Mouse (Mus musculus) right cerebral cortex, adult 18-20 months (tissue): ENCODE data around the gene Drp2.

Experiments
- DNase-seq: peaks from one replicate; pipeline ENCODE4 v3.0.0; 2022; ENCODE audit warnings: mixed read lengths

Gene Drp2

GRCm38 (mm10) chrX:134403863-134404583 lies at the start of gene Drp2:
Gene Drp2, plus strand, starts transcription at chrX:134404551.
- no peak for DNase-seq

GRCm38 (mm10) chrX:134359336-134359735 lies 45.0 kb upstream of the Drp2 start:
- DNase-seq: no peak

DNA sequence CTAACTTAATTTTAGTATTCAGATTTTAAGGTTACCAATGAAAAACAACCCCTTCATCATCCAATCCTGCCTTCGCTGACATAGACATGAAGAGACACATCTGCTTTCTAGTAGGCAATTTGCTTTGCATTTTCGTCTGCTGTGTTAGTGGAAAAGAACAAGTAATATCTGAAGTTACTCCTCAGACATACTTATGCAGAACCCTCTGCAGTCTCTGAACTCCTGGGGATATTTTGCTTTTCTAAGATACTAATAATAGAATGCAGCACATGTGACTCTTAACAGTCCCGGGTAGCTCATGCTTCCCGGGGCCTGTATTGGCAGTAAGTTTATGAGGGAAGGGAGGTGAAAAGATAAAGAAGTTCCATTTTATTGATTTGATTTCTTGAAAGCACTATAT lies 42.2 kb upstream of the Drp2 start:
- DNase-seq: no peak

DNA sequence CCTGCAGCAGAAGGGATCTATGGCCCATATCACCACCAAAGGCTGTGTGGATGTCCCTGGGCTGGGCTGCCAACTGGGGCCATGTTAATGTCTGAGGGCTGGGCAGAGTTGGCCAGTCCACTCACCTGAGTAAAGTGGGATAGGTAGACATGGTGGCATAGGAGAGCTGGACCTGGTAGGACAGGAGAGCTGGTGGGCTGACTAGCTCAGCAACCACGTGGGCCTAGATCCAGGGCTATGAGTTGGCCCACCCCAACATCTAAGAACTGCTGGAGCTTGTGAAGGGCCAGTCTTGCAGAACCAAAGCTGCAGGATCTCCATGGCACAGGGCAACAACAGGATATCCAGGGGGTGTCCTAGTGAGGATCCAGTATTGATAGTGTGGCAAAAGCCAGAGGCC lies 38.9 kb upstream of the Drp2 start:
- DNase-seq: no peak

GRCm38 (mm10) chrX:134366547-134366946 lies 37.8 kb upstream of the Drp2 start:
- DNase-seq: no peak

DNA sequence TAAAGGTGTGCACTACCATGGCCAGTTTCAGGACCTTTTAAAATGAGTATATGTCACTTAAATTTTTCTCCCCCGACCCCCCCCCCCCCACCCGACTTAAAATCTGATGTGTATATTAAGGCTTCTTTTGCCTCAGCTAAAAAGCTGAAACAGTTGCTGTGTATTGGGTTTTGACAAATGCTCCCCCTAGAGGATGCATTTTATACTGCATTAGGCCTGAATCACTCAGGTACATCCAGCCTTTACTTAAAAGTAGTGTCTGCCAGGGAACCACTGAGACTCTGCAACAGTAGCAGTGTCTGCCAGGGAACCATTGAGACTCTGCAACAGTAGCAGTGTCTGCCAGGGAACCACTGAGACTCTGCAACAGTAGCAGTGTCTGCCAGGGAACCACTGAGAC lies 33.1 kb upstream of the Drp2 start:
- no peak for DNase-seq

DNA sequence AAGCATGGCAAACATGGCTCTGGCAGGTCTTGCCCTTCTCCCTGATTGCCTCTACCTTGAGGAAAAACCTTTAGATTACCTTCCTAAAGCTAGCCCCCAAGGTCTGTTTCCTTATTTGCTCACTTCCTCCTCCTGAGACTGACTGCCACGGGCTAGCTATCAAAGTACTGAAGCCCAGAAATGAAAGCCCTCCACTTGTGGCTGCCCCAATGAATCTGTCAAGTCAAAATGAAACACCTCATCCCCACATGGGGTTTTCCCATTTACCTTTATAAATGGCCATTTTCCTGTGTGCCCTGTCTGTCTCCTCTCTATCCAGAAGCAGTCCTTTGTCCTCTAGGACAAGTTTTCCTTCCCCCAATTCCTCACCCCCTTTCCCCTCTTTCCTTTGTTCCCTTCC lies 30.2 kb upstream of the Drp2 start:
- DNase-seq: no peak

- no peak for DNase-seq
These were observed 19.5 kb upstream of the Drp2 start for GRCm38 (mm10) chrX:134384896-134385295.

- no peak for DNase-seq
These were observed 5.4 kb upstream of the Drp2 start for GRCm38 (mm10) chrX:134398972-134399371.

DNA sequence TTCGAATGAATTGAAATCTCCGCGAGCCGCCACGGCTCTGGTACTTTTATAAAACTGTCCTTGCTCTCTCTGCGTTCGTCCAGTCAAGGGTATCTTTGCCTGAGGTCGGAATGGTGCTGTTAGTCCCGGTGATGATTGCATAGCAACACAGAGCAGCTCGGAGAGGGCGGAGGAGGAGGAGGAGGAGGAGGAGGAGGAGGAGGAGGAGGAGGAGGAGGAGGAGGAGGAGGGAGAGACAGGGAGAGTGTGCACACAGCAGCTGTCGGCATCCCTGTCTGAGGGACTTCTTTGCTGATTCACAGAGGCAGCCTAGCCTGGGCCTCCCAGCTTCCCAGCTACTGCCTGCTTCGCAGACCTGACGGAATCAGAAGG lies 219 bp downstream of the Drp2 start:
- peak; percentile 42 for DNase-seq

GRCm38 (mm10) chrX:134409354-134409900 lies 5.1 kb downstream of the Drp2 start:
- DNase-seq: no peak

DNA sequence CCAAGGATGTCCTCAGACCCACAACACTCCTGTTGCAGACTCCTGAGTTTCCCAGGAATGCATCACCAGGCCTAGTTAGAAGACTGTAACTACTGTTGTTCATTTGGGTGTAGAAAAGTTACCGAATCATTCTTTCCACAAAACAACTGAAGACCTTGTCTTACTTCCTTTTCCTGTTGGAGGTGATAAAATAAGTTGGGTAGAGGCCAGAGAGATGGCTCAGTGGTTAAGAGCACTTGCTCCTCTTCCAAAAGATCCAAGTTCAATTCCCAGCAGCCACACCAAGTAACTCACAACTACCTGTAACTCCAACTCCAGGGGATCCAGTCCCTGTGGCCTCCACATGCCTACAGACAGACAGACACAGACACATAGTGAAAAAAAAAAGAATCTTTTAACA lies 7.7 kb downstream of the Drp2 start:
- no peak for DNase-seq

DNA sequence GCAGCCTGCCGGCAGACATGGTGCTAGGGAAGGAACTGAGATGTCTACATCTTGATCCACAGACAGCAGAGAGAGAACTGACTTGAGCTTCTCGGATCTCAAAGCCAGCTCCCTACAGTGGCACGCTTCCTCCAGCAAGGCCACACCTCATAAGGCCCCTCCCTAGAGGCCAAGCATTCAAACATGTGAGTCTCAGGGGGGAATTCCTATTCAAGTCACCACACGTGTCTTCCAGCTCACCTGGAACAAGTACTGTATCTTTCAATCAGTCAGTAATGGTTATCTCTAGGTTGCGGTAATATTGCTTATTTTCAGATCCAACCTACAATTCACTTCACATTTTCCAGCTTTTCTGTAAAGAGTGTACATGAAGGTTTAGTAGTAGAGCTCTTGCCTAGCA lies 15.7 kb downstream of the Drp2 start:
- DNase-seq: no peak

DNA sequence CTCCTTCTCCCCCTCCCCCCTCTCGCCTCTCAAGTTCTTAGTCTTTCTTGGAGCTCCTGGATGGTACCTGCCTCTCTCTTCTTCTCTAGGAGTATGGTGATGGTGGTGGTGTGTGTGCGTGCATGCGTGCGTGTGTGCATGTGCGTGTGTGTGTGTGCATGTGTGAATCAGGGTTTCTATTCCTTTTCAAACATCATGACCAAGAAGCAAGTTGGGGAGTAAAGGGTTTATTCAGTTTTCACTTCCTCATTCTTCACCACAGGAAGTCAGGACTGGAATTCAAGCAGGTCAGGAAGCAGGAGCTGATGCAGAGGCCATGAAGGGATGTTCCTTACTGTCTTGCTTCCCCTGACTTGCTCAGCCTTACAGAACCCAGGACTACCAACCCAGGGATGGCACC lies 19.9 kb downstream of the Drp2 start:
- no peak for DNase-seq

- DNase-seq: peak; percentile 31
These were observed 21.4 kb downstream of the Drp2 start for GRCm38 (mm10) chrX:134425798-134426197.

GRCm38 (mm10) chrX:134426819-134427218 lies 22.5 kb downstream of the Drp2 start:
- no peak for DNase-seq

- DNase-seq: no peak
These were observed 23.0 kb downstream of the Drp2 start for GRCm38 (mm10) chrX:134427307-134427706.

- DNase-seq: no peak
These were observed 70.8 kb downstream of the Drp2 start for GRCm38 (mm10) chrX:134474988-134475710.

- DNase-seq: no peak
These were observed 71.9 kb downstream of the Drp2 start, which contains the start of gene Taf7l for GRCm38 (mm10) chrX:134476290-134476689. Gene Taf7l, minus strand, starts transcription at chrX:134476490.

- DNase-seq: no peak
These were observed 77.4 kb downstream of the Drp2 start for GRCm38 (mm10) chrX:134481720-134482119.

- no peak for DNase-seq
These were observed 96.3 kb downstream of the Drp2 start for GRCm38 (mm10) chrX:134500651-134501050.
